11 mouse cellular contexts compared by ENCODE assay signal in the genomic region with DNA sequence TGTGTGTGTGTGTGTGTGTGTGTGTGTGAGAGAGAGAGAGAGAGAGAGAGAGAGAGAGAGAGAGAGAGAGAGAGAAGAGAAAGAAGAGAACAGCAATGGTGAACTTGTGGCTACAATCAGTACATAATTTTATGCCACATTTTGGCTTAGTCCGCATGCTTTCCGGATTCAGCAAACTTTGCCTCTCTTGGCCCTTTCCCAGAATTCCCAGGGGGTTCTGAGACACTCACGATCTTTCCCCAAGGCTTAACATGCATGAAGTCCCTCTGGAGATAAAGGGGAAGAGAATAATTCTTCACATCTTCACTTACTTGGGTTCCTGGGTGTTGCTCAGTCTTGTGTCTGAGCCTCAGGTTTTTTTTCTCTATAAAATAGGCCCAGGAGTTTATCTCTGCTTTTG. TPM values are rescaled to one million over a fixed set of nuclear protein-coding genes. Genes with fewer than 3 reads are reported as not detected.
A peak's percentile ranks its signal among the peaks of the same experiment; 100 is the strongest.
DNase-seq lines count a peak whose midpoint lies in the region; ATAC-seq and TF ChIP-seq lines count a peak whose summit lies in the region.
"Had no signal": no experiment of that assay in that cellular context is flagged by ENCODE, and none has a peak within 500 bp of the region (broad histone marks: within the 10 kb centered on the region; RNA-seq: fewer than 3 reads in every experiment).

No protein-coding gene starts in this region.

- H3K4me3 ChIP-seq in heart, embryonic 12.5 days = peak overlapping the region; percentile 77
- no peak overlapping the region; the same call in 1 of the 2 replicates for H3K4me3 ChIP-seq in lung, postnatal 0 days (ENCODE audit: low read depth, low read length)
- H3K4me3 ChIP-seq in heart, embryonic 16.5 days (ENCODE audit: low read length) = peak overlapping the region; percentile 72
- H3K4me3 ChIP-seq in limb, embryonic 15.5 days = no peak overlapping the region
- H3K4me3 ChIP-seq: megakaryocyte, embryonic 14.5 days had no signal

- H3K36me3 ChIP-seq in heart, embryonic 12.5 days = no peaks in the 10 kb centered on the region; the same call in 1 of the 2 replicates
- H3K36me3 ChIP-seq in lung, postnatal 0 days (ENCODE audit: insufficient read depth, low read length) = no peaks in the 10 kb centered on the region
- H3K36me3 ChIP-seq in heart, embryonic 16.5 days (ENCODE audit: control insufficient read depth, insufficient read depth) = no peaks in the 10 kb centered on the region
- H3K36me3 ChIP-seq in limb, embryonic 15.5 days = no peaks in the 10 kb centered on the region

- peaks cover 75% of the 10 kb centered on the region for H3K4me1 ChIP-seq in heart, embryonic 12.5 days (replicated peaks)
- H3K4me1 ChIP-seq in lung, postnatal 0 days (ENCODE audit: insufficient read depth, low read depth, low read length) = 0 out of 2 replicates have a peak, but pooled peaks cover 2% of the 10 kb centered on the region
- H3K4me1 ChIP-seq in heart, embryonic 16.5 days (ENCODE audit: control insufficient read depth, insufficient read depth, low read length) = peaks cover 39% of the 10 kb centered on the region
- peaks cover 37% of the 10 kb centered on the region for H3K4me1 ChIP-seq in limb, embryonic 15.5 days

- peak overlapping the region; percentile 99 for H3K27ac ChIP-seq in heart, embryonic 12.5 days (ENCODE audit: poor library complexity, severe bottlenecking)
- H3K27ac ChIP-seq in lung, postnatal 0 days (ENCODE audit: low read length) = no peak overlapping the region
- H3K27ac ChIP-seq in heart, embryonic 16.5 days (ENCODE audit: low read length) = peak overlapping the region; percentile 96
- no peak overlapping the region for H3K27ac ChIP-seq in limb, embryonic 15.5 days
- H3K27ac ChIP-seq: liver, embryonic 14.5 days had no signal

- H3K4me2 ChIP-seq in heart, embryonic 12.5 days = peak overlapping the region; percentile 77
- H3K4me2 ChIP-seq in lung, postnatal 0 days (replicated peaks; ENCODE audit: low read depth, low read length) = peak overlapping the region; percentile 86; the same call in 1 of the 2 replicates
- H3K4me2 ChIP-seq in heart, embryonic 16.5 days (ENCODE audit: low read depth, low read length) = peak overlapping the region; percentile 71
- peak overlapping the region; percentile 89; the same call in 1 of the 2 replicates for H3K4me2 ChIP-seq in limb, embryonic 15.5 days

- H3K9ac ChIP-seq in heart, embryonic 12.5 days = peak overlapping the region; percentile 95
- no peak overlapping the region for H3K9ac ChIP-seq in lung, postnatal 0 days (replicated peaks; ENCODE audit: low read depth)
- peak overlapping the region; percentile 84 for H3K9ac ChIP-seq in heart, embryonic 16.5 days (ENCODE audit: low read length)
- H3K9ac ChIP-seq in limb, embryonic 15.5 days = no peak overlapping the region
- H3K9ac ChIP-seq: liver, embryonic 14.5 days had no signal

- no peak for DNase-seq in heart, postnatal 36 days
- no peak for DNase-seq in lung, postnatal 0 days (ENCODE audit: low spot score)
- DNase-seq in lung, postnatal 4 days = no peak
- no peak for DNase-seq in retina, postnatal 1 day

- H3K9me3 ChIP-seq in heart, embryonic 12.5 days (replicated peaks) = no peaks in the 10 kb centered on the region
- H3K9me3 ChIP-seq in lung, postnatal 0 days (ENCODE audit: low read length) = no peaks in the 10 kb centered on the region
- no peaks in the 10 kb centered on the region for H3K9me3 ChIP-seq in heart, embryonic 16.5 days (replicated peaks; ENCODE audit: control insufficient read depth, low read length)
- no peaks in the 10 kb centered on the region for H3K9me3 ChIP-seq in limb, embryonic 15.5 days
- H3K9me3 ChIP-seq: megakaryocyte, embryonic 14.5 days had no signal

- intact Hi-C loops in heart, postnatal 36 days (cut with DNase I) = no loop called here

- no peaks in the 10 kb centered on the region for H3K27me3 ChIP-seq in heart, embryonic 12.5 days (replicated peaks)
- H3K27me3 ChIP-seq in lung, postnatal 0 days (replicated peaks; ENCODE audit: insufficient read depth, low read length) = no peaks in the 10 kb centered on the region
- H3K27me3 ChIP-seq in heart, embryonic 16.5 days (ENCODE audit: control insufficient read depth, insufficient read depth, low read length) = no peaks in the 10 kb centered on the region
- 0 out of 2 replicates have a peak, but pooled peaks cover 2% of the 10 kb centered on the region for H3K27me3 ChIP-seq in limb, embryonic 15.5 days

- TF ChIP-seq EP300 in lung, postnatal 0 days (IDR thresholded peaks at IDR 0.05) = no peak

- no peak for ATAC-seq in heart, embryonic 12.5 days (ENCODE audit: insufficient number of reproducible peaks, low FRiP score)
- ATAC-seq in lung, postnatal 0 days = no peak
- ATAC-seq in heart, embryonic 16.5 days (replicated peaks; ENCODE audit: extremely low read depth, insufficient read depth, low FRiP score) = no peak
- no peak for ATAC-seq in limb, embryonic 15.5 days (ENCODE audit: insufficient number of reproducible peaks, low FRiP score, low TSS enrichment, low read depth)
- ATAC-seq: CD4-positive, CD25-positive, alpha-beta regulatory T cell, adult 4 months had no signal

- 46% methylated on average over 3 of the region's 3 CpGs for WGBS in heart, embryonic 12.5 days
- 64% methylated on average over 3 of the region's 3 CpGs for WGBS in lung, postnatal 0 days
- 34% methylated on average over 3 of the region's 3 CpGs for WGBS in heart, embryonic 16.5 days
- 50% methylated on average over 3 of the region's 3 CpGs for WGBS in limb, embryonic 15.5 days

- no peak for TF ChIP-seq CTCF in lung, postnatal 0 days (IDR thresholded peaks at IDR 0.05)

RNA-seq across cellular contexts. Expression of gene Pakap, which starts 2.2 kb away (rescaled TPM):
- polyA plus RNA-seq in heart, embryonic 12.5 days (2016; fragmentation: Nextera tagmentation; extraction: Ambion mirVana) = 72.9 and 74.5 TPM in 2 replicates
- total RNA-seq in heart, postnatal 36 days (2021) = 10 to 100 TPM; 33.1 to 33.7 TPM
- 60.5 and 68.6 TPM in 2 replicates for polyA plus RNA-seq in lung, postnatal 0 days (2015; fragmentation: Nextera tagmentation; extraction: Ambion mirVana)
- 57.5 and 60.2 TPM in 2 replicates for polyA plus RNA-seq in heart, embryonic 16.5 days (2015; fragmentation: Nextera tagmentation; extraction: Ambion mirVana)
- 30.5 and 30.8 TPM in 2 replicates for polyA plus RNA-seq in limb, embryonic 15.5 days (2015; fragmentation: Nextera tagmentation; extraction: Ambion mirVana)
- total RNA-seq: MEL had no signal

Comparison
In these comparisons a context has a peak if more than half of its experiments do, and no peak if none do; other contexts are left out.
1. H3K27ac ChIP-seq: peak in heart, embryonic 12.5 days (single experiment) and heart, embryonic 16.5 days (single experiment); none in lung, postnatal 0 days (single experiment) and limb, embryonic 15.5 days (single experiment).
2. H3K4me3 ChIP-seq: peak in heart, embryonic 12.5 days (single experiment) and heart, embryonic 16.5 days (single experiment); none in lung, postnatal 0 days (single experiment) and limb, embryonic 15.5 days (single experiment).
3. H3K9ac ChIP-seq: peak in heart, embryonic 12.5 days (single experiment) and heart, embryonic 16.5 days (single experiment); none in lung, postnatal 0 days (single experiment) and limb, embryonic 15.5 days (single experiment).
4. Peak in every context shown above with its lines, with median percentiles within 50 percentile points of each other: H3K4me2 ChIP-seq.